Mouse (Mus musculus) megakaryocyte progenitor cell, adult 5-6 weeks (primary cell): Measurements from ENCODE around the gene Cfap126. TPM values are rescaled to one million over a fixed set of nuclear protein-coding genes. Genes with fewer than 3 reads are reported as not detected.

ENCODE experiments used
- total RNA-seq, 2 experiments: library from RNA; stranded (forward) in 1 of 2; stranded (reverse) in 1 of 2; fragments of 157-497, 149-512 nt in 1 of 2; fragments of 200-1000 nt in 1 of 2; gene quantifications; 2 replicates each; pipeline versions ENCODE4 v1.2.3 to v1.2.4; 2015 to 2017

The Cfap126 gene
- total RNA-seq, 2 experiments from 2014 or later, result 1.0 to 4.2 TPM

Other genes with a start within 250 kb of the Cfap126 start
- 27.6 and 31.8 TPM in 2 replicates for gene Atf6, start 246.1 kb upstream of the Cfap126 start, total RNA-seq (2015)
- gene Atf6, start 246.1 kb upstream of the Cfap126 start, total RNA-seq (2017), result 24.3 and 27.5 TPM in 2 replicates
- gene Gm26620, start 228.9 kb upstream of the Cfap126 start, total RNA-seq (2015), result 1.3 TPM in 1 of 2 replicates, not detected in the other
- gene Gm26620, start 228.9 kb upstream of the Cfap126 start, total RNA-seq (2017), result 0.20 TPM in 1 of 2 replicates, not detected in the other
- gene Dusp12, start 228.4 kb upstream of the Cfap126 start, total RNA-seq (2015), result 17.6 and 19.9 TPM in 2 replicates
- gene Dusp12, start 228.4 kb upstream of the Cfap126 start, total RNA-seq (2017), result 9.4 and 10.3 TPM in 2 replicates
- gene Fcrlb, start 201.0 kb upstream of the Cfap126 start, total RNA-seq (2015), result not detected in 2 replicates
- not detected in 2 replicates for gene Fcrlb, start 201.0 kb upstream of the Cfap126 start, total RNA-seq (2017)
- not detected in 2 replicates for gene Fcrla, start 186.3 kb upstream of the Cfap126 start, total RNA-seq (2015)
- gene Fcrla, start 186.3 kb upstream of the Cfap126 start, total RNA-seq (2017), result not detected in 2 replicates
- 142 and 144 TPM in 2 replicates for gene Fcgr2b, start 137.4 kb upstream of the Cfap126 start, total RNA-seq (2015)
- gene Fcgr2b, start 137.4 kb upstream of the Cfap126 start, total RNA-seq (2017), result 99.9 and 118 TPM in 2 replicates
- gene Fcgr4, start 95.0 kb upstream of the Cfap126 start, total RNA-seq (2015), result 5.4 and 10.5 TPM in 2 replicates
- 7.7 and 8.0 TPM in 2 replicates for gene Fcgr4, start 95.0 kb upstream of the Cfap126 start, total RNA-seq (2017)
- 384 and 416 TPM in 2 replicates for gene Fcgr3, start 49.0 kb upstream of the Cfap126 start, total RNA-seq (2015)
- gene Fcgr3, start 49.0 kb upstream of the Cfap126 start, total RNA-seq (2017), result 406 and 474 TPM in 2 replicates
- gene Sdhc, start 36.7 kb downstream of the Cfap126 start, total RNA-seq (2015), result 154 and 160 TPM in 2 replicates
- gene Sdhc, start 36.7 kb downstream of the Cfap126 start, total RNA-seq (2017), result 63.2 and 69.4 TPM in 2 replicates
- not detected in 2 replicates for gene Mpz, start 36.8 kb downstream of the Cfap126 start, total RNA-seq (2015)
- not detected in 2 replicates for gene Mpz, start 36.8 kb downstream of the Cfap126 start, total RNA-seq (2017)
- 12.8 and 14.4 TPM in 2 replicates for gene Pcp4l1, start 82.3 kb downstream of the Cfap126 start, total RNA-seq (2015)
- 7.1 and 8.5 TPM in 2 replicates for gene Pcp4l1, start 82.3 kb downstream of the Cfap126 start, total RNA-seq (2017)
- gene Nr1i3, start 100.1 kb downstream of the Cfap126 start, total RNA-seq (2015), result not detected in 2 replicates
- gene Nr1i3, start 100.1 kb downstream of the Cfap126 start, total RNA-seq (2017), result 0.12 and 0.17 TPM in 2 replicates
- 13.0 and 15.4 TPM in 2 replicates for gene Tomm40l, start 108.6 kb downstream of the Cfap126 start, total RNA-seq (2015)
- gene Tomm40l, start 108.6 kb downstream of the Cfap126 start, total RNA-seq (2017), result 18.2 and 25.7 TPM in 2 replicates
- gene Apoa2, start 111.1 kb downstream of the Cfap126 start, total RNA-seq (2015), result 0.94 and 2.3 TPM in 2 replicates
- gene Apoa2, start 111.1 kb downstream of the Cfap126 start, total RNA-seq (2017), result not detected in 2 replicates
- 293 and 379 TPM in 2 replicates for gene Fcer1g, start 120.4 kb downstream of the Cfap126 start, total RNA-seq (2015)
- 101 and 178 TPM in 2 replicates for gene Fcer1g, start 120.4 kb downstream of the Cfap126 start, total RNA-seq (2017)
- not detected in 2 replicates for gene Adamts4, start 136.5 kb downstream of the Cfap126 start, total RNA-seq (2015)
- gene Adamts4, start 136.5 kb downstream of the Cfap126 start, total RNA-seq (2017), result not detected in 2 replicates
- gene Ndufs2, start 137.5 kb downstream of the Cfap126 start, total RNA-seq (2015), result 255 and 280 TPM in 2 replicates
- 323 and 395 TPM in 2 replicates for gene Ndufs2, start 137.5 kb downstream of the Cfap126 start, total RNA-seq (2017)
- gene B4galt3, start 156.4 kb downstream of the Cfap126 start, total RNA-seq (2015), result 14.7 and 16.1 TPM in 2 replicates
- 18.0 and 22.6 TPM in 2 replicates for gene B4galt3, start 156.4 kb downstream of the Cfap126 start, total RNA-seq (2017)
- gene Ppox, start 167.3 kb downstream of the Cfap126 start, total RNA-seq (2015), result 18.0 and 20.2 TPM in 2 replicates
- 10.3 and 15.0 TPM in 2 replicates for gene Ppox, start 167.3 kb downstream of the Cfap126 start, total RNA-seq (2017)
- gene Usp21, start 174.1 kb downstream of the Cfap126 start, total RNA-seq (2015), result 36.0 and 38.2 TPM in 2 replicates
- gene Usp21, start 174.1 kb downstream of the Cfap126 start, total RNA-seq (2017), result 18.7 and 24.5 TPM in 2 replicates
- 127 and 149 TPM in 2 replicates for gene Ufc1, start 181.1 kb downstream of the Cfap126 start, total RNA-seq (2015)
- gene Ufc1, start 181.1 kb downstream of the Cfap126 start, total RNA-seq (2017), result 93.2 and 115 TPM in 2 replicates
- gene Dedd, start 215.2 kb downstream of the Cfap126 start, total RNA-seq (2015), result 24.6 and 25.4 TPM in 2 replicates
- 11.6 and 18.6 TPM in 2 replicates for gene Dedd, start 215.2 kb downstream of the Cfap126 start, total RNA-seq (2017)
- 7.6 and 9.8 TPM in 2 replicates for gene Nit1, start 231.7 kb downstream of the Cfap126 start, total RNA-seq (2015)
- 31.7 and 34.1 TPM in 2 replicates for gene Nit1, start 231.7 kb downstream of the Cfap126 start, total RNA-seq (2017)
- gene Pfdn2, start 231.8 kb downstream of the Cfap126 start, total RNA-seq (2015), result 50.2 and 52.3 TPM in 2 replicates
- 35.5 and 52.3 TPM in 2 replicates for gene Pfdn2, start 231.8 kb downstream of the Cfap126 start, total RNA-seq (2017)
- 0.96 TPM in 1 of 2 replicates, not detected in the other for gene Klhdc9, start 246.9 kb downstream of the Cfap126 start, total RNA-seq (2015)
- gene Klhdc9, start 246.9 kb downstream of the Cfap126 start, total RNA-seq (2017), result 0.33 and 0.71 TPM in 2 replicates